Mouse (Mus musculus) CD4-positive naive resting alpha-beta T cell, adult 57 days (primary cell): ENCODE results near the gene Cyb5rl. TPM values are rescaled to one million over a fixed set of nuclear protein-coding genes. Genes with fewer than 3 reads are reported as not detected.

Source experiments
- total RNA-seq: library from RNA; stranded (reverse); gene quantifications from one replicate; pipeline ENCODE4 v1.2.4, GENCODE M21; 2023

The Cyb5rl gene
- total RNA-seq: 16.5 TPM

DNA sequence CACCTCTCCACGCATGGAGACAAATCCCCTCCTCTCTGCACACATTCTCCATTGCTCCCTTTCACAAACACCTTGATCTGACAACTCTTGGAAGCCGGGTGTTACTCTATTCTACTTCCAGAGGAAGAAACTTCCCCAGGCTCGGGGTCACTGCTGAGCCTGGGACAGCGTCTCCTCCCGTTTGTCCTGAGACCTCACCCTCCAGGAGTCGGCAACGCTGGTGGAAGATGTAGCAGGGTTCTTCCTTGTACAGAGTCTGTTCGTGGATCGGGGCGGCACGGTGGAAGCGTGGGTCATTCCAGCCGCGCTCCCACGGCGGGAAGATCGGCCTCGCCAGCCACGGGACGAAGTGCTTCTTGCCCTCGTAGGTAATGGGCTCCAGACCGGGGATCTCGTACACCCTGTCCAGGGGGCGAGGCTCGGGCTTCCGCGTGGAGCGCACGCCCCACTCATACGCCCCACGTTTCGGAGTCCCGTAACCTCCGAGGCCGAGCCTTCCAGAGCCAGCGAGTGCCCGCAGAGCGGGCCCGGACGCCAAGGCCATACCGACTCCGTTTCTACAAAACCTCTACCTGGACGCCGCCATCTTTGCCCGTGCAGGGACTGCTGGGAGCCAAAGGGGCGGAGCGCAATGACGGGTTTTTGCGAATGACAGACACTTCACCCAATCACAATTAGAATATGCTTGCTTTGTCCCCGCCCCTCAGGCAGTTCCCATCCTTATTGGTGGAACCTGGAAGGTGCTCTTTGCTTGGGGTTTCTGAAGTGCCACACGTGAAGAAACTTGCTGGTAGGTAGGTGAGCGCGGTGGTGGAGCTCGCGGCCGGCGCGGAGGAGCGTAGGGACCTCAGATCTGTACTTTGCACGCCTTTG lies at the start of gene Cyb5rl, which contains the start of gene Mrpl37:
Cyb5rl (plus strand) TSS at position 737 of the 873 bp plus-strand sequence.
Mrpl37 (minus strand) TSS at position 617 of the 873 bp plus-strand sequence.

DNA sequence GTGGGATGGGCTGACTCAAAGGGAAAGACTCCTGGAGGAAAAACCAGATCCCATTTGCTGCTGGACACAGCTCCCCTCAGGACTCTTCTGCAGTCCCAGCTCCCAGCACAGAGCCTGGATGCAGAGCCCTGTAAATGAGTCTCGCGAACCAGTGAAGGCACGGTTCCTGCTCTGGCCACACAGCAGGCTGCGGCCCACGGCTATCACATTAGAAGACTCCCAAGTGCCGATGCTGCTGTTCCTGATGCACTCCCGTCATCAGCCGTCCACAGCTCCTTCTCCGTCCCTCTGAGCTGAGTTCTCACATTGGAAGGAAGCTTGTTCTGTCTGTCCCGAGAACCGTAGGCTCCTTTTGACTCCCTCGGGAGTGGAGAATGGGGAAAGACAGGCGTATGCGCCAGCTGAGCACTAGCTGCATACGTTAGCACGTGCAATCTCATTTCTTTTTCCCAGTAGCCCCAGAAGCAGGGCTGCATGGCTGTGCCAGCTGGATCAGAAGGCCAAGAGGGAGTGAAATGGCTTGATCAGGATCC lies 30.1 kb downstream of the Cyb5rl start, which contains the start of gene Cdcp2:
Cdcp2 (plus strand) TSS at position 51 of the 533 bp plus-strand sequence.

Other genes starting within 250 kb of the Cyb5rl start
- 124 TPM for gene Ssbp3, start 156.3 kb upstream of the Cyb5rl start, total RNA-seq
- gene Mrpl37, start 120 bp upstream of the Cyb5rl start, total RNA-seq: 66.4 TPM
- gene Cdcp2, start 29.9 kb downstream of the Cyb5rl start, total RNA-seq: not detected
- 131 TPM for gene Tmem59, start 111.4 kb downstream of the Cyb5rl start, total RNA-seq
- gene Tceanc2, start 112.1 kb downstream of the Cyb5rl start, total RNA-seq: 44.0 TPM
- gene Ldlrad1, start 142.2 kb downstream of the Cyb5rl start, total RNA-seq: 1.1 TPM
- 51.1 TPM for gene Lrrc42, start 186.5 kb downstream of the Cyb5rl start, total RNA-seq
- gene Hspb11, start 186.6 kb downstream of the Cyb5rl start, total RNA-seq: 46.9 TPM
- gene Dio1, start 240.2 kb downstream of the Cyb5rl start, total RNA-seq: not detected
- 38.7 TPM for gene Yipf1, start 247.4 kb downstream of the Cyb5rl start, total RNA-seq